Mouse (Mus musculus): ENCODE measurements around the gene Usp22.

DNA sequence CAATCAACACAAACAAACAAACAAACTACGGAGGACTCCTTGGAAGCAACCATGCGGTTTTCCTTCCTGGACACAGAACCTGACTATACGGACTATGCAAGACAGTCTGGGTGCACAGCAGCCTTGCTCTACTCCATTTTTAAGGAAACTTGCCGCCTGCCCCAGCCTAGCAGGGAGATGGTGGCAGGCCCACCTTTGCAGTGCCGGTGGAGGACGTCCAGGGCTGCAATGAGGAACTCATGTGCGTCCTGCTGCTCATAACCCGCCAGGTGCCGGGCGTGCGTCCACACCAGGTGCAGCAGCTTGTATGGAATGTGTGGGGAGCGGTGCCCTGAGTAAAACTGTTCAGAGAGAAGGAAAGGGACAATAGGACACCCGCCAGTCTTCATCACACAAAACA, 13.7 kb downstream of the Usp22 start:
- TF ChIP-seq CTCF (IDR thresholded peaks at IDR 0.05; ENCODE audit: low read depth): no peak
- no peak for TF ChIP-seq EP300 (IDR thresholded peaks at IDR 0.05; ENCODE audit: low read depth)

All from liver, embryonic 14.5 days (tissue).